Mouse (Mus musculus) left cerebral cortex, adult 2 months (tissue): ENCODE measurements around the gene Cacng7. TPM values are rescaled to one million over a fixed set of nuclear protein-coding genes. Genes with fewer than 3 reads are reported as not detected.

ENCODE experiments used
- DNase-seq, 2 experiments: peaks; one replicate each; pipeline ENCODE4 v3.0.0; 2021 to 2022; ENCODE audit warnings: low spot score in 2 of 2, mixed read lengths in 1 of 2; ENCODE audit errors: extremely low spot score in 1 of 2
- H3K27ac ChIP-seq: fragments of 200-600 bp; 2 replicates; pipeline ENCODE4 v1.8.1; 2022
- H3K4me3 ChIP-seq: fragments of 200-600 bp; 2 replicates; pipeline ENCODE4 v1.8.1; 2022
- CTCF ChIP-seq: fragments of 200-600 bp; IDR thresholded peaks from 2 replicates; pipeline ENCODE4 v1.8.1; 2022; ENCODE audit warnings: antibody characterized with exemption, mild to moderate bottlenecking, moderate library complexity
- intact Hi-C: fragments of 180-260 bp; cut with DNase I; formaldehyde crosslinking; loops from one replicate; pipeline ENCODE4 v1.15.1; 2025
- total RNA-seq, 2 experiments: library from RNA; stranded (reverse); gene quantifications; 2 replicates each; pipeline ENCODE4 v1.2.3; 2021

Cacng7 gene
- total RNA-seq, 2 experiments from 2014 or later = 180 to 201 TPM

DNA sequence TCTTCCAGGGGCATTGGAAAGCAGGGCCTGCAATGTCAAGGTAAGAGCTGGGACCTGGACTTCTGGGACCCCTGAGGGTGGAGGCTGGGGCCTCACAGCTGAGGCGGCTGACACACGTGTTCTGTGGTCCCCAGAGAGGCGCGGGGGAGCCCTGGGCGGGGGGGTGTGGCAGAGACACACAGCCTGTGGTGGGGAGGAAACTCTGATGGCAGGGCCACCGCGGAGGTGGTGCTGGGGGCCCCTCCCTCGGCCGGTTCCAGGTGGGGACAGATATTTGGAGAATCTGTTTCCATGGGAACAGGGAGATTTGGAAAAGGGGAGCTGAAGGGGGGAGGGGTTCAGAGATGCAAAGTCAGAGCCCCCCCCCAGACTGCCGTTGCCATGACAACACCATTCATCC lies 28.5 kb upstream of the Cacng7 start:
- no peak for TF ChIP-seq CTCF
- intact Hi-C loops = loop anchor here (5.0 to 10.0 kb wide), 2 partner anchors 42 to 79 kb away; no protein-coding TSS in a partner anchor

DNA sequence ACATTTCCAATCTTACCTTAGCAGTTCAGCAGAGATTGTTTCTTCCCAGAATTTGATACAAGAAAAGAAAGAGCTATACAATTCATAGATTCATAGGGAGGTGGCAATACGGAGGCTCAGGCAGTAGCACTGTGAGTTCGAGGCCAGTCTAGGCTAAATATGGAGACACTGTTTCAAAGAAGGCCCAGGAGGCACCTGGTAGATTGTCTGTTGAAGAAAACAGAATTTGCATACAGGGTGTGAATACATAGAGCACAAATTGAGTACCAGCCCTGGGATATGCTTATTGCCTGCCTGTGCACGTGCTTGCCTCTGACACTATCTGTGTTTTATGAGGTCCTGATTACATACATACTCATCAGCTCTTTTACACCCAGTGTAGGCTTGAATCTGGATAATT lies 26.4 kb upstream of the Cacng7 start:
- Histone ChIP-seq H3K4me3 (no peak overlapping the region), H3K27ac (no peak overlapping the region)
- no peak for DNase-seq
- TF ChIP-seq CTCF = no peak
- intact Hi-C loops = loop anchor here (10.0 kb wide), 1 partner anchor 82 kb away; no protein-coding TSS in a partner anchor

More for the DNA sequence above, 28.5 kb upstream of the Cacng7 start:
- H3K4me3 ChIP-seq = peak overlapping the region; percentile 74
- H3K27ac ChIP-seq = peak overlapping the region; percentile 72
- peak; percentile 62 to 65 for DNase-seq

DNA sequence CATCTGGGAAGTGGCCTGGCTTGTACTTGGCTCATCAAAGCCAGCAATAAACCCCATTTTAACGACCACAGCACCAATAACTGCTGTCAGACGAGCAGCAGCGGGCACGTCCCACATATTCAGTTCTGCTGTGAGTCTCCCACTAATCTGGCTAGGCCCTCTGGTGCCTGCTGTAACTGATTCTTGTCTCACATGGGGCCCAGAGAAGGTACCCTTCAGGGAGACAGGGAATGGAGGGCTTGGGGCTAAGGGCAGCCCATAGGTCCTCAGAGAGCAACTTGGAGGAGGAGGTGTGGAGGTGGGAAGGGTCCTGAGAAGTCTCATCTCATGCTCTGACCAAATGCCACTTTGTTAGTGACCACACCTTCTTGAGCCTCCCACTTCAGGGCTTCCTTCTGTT lies 24.1 kb upstream of the Cacng7 start:
- Histone ChIP-seq H3K4me3 (no peak overlapping the region), H3K27ac (no peak overlapping the region)
- DNase-seq = no peak
- no peak for TF ChIP-seq CTCF
- intact Hi-C loops = loop anchor here (10.0 kb wide), 1 partner anchor 84 kb away; no protein-coding TSS in a partner anchor

DNA sequence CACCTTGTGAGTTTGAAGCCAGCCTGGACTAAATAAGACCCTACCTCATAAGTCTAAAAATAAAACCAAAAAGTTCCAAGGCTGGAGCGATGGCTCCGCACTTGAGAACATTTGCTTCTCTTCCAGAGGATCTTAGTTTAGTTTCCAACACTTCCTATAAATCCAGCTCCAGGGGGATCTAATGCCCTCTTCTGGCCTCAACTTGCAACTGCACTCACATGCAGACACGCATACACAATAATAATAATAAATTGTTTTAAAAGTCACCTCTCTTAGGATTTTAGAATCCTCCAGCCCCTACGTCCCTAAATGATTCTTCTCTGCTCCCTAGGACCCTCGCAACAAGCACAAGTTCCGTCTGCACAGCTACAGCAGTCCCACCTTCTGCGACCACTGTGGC lies 22.5 kb upstream of the Cacng7 start:
- H3K4me3 ChIP-seq = no peak overlapping the region
- TF ChIP-seq CTCF = peak; percentile 23
- DNase-seq = no peak
- H3K27ac ChIP-seq = no peak overlapping the region
- intact Hi-C loops = no loop called here

DNA sequence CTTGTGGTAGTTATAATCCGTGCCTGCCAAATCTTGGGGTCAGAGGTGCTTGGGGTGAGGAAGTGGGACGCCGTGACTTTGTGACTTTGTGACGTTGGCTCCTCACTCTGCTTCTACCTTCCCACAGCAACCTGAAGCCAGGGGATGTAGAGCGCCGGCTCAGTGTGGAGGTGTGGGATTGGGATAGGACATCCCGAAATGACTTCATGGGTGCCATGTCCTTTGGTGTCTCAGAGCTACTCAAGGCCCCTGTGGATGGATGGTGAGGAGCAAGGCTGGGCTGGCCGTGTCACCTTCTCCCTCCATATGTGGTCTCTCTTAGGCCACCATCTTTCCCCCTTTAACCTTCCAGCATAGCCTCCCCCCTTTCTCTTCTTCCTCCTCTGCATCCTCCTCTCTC lies 19.2 kb upstream of the Cacng7 start:
- TF ChIP-seq CTCF = no peak
- DNase-seq = no peak
- no peak overlapping the region for H3K4me3 ChIP-seq
- intact Hi-C loops = no loop called here
- H3K27ac ChIP-seq = no peak overlapping the region

DNA sequence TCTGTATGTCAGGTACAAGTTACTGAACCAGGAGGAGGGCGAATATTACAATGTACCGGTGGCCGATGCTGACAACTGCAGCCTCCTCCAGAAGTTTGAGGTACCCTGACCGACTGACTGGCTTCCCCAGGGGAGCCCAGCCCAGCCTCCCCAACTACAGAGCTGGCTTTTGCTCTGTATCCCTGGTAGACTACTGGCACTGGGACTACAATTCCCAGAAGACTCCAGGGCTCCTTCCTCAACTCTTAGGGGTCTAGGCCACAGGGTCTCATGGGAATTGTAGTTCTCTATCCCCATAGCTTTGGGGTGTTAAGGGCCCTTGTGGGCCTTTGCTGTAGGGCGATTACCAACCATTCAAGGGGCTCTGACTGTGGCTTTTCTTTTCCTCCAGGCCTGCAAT lies 18.6 kb upstream of the Cacng7 start:
- Histone ChIP-seq H3K4me3 (no peak overlapping the region), H3K27ac (no peak overlapping the region)
- intact Hi-C loops = no loop called here
- no peak for TF ChIP-seq CTCF
- DNase-seq = no peak

DNA sequence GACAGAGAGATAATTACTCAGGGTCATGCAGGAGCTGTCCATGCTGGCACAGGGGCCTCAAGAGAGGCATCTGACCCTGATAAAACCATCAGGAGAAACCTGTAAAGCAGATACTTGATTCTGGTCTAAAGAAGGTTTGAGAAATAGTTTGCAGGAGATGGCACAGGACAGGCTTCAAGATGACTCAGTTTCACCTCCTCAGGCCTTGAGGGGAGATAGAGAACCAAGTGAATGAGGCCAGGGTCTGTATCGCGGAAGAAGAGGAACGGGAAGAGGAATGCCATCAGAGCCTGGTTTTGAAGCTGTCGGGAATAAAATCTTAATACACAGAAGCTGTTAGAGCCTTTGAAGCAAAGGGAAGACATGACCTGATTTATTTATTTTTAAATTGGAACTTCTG lies 15.1 kb upstream of the Cacng7 start:
- intact Hi-C loops = no loop called here

DNA sequence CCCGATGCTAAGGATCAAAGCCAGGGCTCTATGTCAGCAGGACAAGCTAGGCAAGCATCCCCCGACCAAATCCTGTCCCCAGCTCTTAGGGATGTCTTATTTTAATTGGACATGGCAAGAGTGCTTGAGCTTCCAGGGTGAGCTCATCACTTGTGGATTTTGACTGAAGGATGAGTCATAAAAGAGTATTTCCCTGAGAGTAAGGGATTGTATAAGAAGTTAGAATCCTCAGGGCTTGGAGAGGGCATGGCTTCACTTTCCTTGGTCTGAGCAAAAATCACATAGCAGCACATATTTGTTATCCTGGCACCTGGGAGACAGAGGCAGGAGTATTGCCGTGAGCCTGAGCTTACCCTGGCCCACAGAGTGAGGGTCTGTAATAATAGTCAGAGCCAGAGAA lies 11.9 kb upstream of the Cacng7 start:
- no peak overlapping the region for H3K27ac ChIP-seq
- no peak for DNase-seq
- intact Hi-C loops = no loop called here
- no peak for TF ChIP-seq CTCF
- H3K4me3 ChIP-seq = no peak overlapping the region

More for the DNA sequence above, 15.1 kb upstream of the Cacng7 start:
- Histone ChIP-seq H3K4me3 (no peak overlapping the region), H3K27ac (no peak overlapping the region)
- no peak for TF ChIP-seq CTCF
- no peak for DNase-seq

DNA sequence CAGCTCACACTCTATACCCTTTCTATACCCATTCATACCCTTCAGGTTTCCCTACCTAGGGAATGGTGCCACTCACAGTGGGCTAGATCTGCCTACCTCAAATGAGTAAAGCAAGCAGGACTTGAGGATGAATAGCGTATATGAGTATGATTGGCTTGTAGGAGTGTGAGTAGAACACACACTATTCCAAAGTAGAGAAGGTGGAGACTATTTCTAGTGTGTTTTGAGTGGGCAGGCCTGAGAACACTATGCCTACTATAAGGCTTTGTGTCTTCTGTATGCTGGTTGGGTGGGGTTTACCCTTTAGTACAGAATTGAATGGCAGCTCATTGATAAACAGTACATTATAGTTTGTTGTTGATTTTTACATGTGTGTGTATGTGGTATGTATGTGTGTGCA lies 8.9 kb upstream of the Cacng7 start:
- intact Hi-C loops = no loop called here
- no peak for DNase-seq
- no peak for TF ChIP-seq CTCF
- Histone ChIP-seq H3K27ac (no peak overlapping the region), H3K4me3 (no peak overlapping the region)

DNA sequence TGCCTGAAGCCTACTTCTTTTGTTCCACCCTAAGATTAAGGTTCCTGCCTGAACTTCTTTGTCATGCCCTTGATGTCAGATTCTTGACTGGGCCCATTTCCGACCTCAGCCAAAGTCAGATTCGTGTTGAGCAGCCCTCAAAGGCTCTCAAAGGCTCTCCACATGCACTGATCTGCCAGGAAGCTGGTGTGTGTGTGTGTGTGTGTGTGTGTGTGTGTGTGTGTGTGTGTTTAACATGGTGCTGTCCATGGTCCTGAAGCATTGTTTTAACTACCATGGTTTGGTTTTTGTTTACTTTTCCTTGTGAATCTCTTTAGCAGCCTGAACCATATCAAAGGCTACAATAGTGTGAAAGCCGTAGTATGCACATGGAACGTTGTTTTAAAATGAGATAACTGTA lies 4.8 kb upstream of the Cacng7 start:
- no peak for TF ChIP-seq CTCF

DNA sequence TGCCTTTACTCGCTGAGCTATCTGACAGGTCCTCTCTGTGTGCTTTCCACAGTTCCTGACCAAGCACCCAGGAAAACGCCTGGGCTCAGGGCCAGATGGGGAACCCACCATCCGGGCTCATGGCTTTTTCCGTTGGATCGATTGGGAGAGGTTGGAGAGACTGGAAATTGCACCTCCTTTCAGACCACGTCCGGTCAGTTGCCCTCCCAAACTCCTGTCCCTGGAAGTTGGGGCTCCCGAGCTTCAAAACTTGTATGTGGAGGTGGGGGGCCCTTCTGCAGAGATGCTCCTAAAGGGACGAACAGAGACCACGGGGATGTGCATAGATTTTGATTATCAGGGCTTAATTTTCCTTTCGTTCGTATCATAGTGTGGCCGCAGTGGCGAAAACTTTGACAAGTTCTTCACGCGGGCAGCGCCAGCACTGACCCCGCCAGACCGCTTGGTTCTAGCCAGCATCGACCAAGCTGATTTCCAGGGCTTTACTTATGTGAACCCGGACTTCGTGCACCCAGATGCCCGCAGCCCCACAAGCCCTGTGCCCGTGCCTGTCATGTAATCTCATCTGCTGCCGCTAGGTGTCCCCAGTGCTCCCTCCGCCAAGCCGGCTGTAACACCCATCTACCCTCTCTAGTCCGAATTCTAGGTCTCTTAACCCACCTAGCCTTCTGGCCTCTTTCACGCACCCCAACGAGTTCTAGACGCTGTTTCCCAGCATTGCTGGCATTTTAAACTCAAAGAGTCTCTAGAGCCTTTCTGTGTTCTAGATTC lies 2.8 kb upstream of the Cacng7 start:
- Histone ChIP-seq H3K4me3 (no peak overlapping the region), H3K27ac (no peak overlapping the region)
- DNase-seq = peak; percentile 83 to 91
- intact Hi-C loops = loop anchor here (1.0 to 5.0 kb wide), 3 partner anchors 47 to 118 kb away; partner anchors contain the start of gene Cacng8
- TF ChIP-seq CTCF = peak; percentile 97

More for the DNA sequence above, 4.8 kb upstream of the Cacng7 start:
- intact Hi-C loops = no loop called here
- no peak for DNase-seq
- no peak overlapping the region for H3K4me3 ChIP-seq
- no peak overlapping the region for H3K27ac ChIP-seq

DNA sequence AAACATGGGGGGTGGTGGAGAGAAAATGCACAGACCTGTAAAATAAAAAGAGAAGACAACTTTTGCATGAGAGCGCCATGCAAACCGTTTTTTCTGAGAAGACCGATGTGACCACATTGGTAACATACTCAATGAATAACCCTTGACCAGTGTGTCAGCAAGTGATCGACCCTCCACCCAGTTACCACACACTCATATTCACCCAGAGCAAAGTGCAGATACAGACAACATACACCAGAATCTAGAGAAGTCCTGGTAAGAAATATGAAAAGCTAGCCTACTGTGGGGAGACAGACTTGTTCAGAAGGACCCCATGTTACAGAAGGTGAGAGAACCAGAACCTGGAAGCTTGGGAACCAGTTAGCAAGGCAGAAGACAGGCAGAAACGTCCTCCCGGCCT lies 1.6 kb upstream of the Cacng7 start:
- TF ChIP-seq CTCF = no peak
- DNase-seq = no peak
- Histone ChIP-seq H3K27ac (peak overlapping the region; percentile 84), H3K4me3 (peak overlapping the region; percentile 83)
- intact Hi-C loops = loop anchor here (5.0 kb wide), 2 partner anchors 46 to 61 kb away; partner anchors contain the start of gene Cacng8
